Mouse (Mus musculus) intestine, embryonic 14.5 days (tissue): Measurements from ENCODE around the gene Itga2b. TPM values are rescaled to one million over a fixed set of nuclear protein-coding genes. Genes with fewer than 3 reads are reported as not detected.

Experiments used
- microRNA-seq: library from miRNA; unstranded; fragments of <30 nt; microRNA quantifications from one replicate; pipeline ENCODE4, GENCODE M21; 2016
- polyA plus RNA-seq: library from polyadenylated mRNA; unstranded; fragments of >200 nt; fragmentation: Nextera tagmentation; extraction: Ambion mirVana; gene quantifications from 2 replicates; pipeline ENCODE4 v1.2.1, GENCODE M21; 2014

Itga2b gene
- polyA plus RNA-seq, 1 experiment from 2014 or later: 6.4 TPM

Small RNAs within 50 kb of the gene (microRNA-seq; reads per million reads assigned to microRNA genes)
- not detected for gene Mir6930

Other genes starting within 250 kb of the Itga2b start
- 45.4 and 53.2 TPM in 2 replicates for gene Hdac5, start 240.0 kb downstream of the Itga2b start, polyA plus RNA-seq
- gene BC030867, start 221.2 kb downstream of the Itga2b start, polyA plus RNA-seq: 16.5 and 16.6 TPM in 2 replicates
- 0.08 and 0.16 TPM in 2 replicates for gene Asb16, start 201.4 kb downstream of the Itga2b start, polyA plus RNA-seq
- 50.5 and 55.5 TPM in 2 replicates for gene Tmub2, start 185.2 kb downstream of the Itga2b start, polyA plus RNA-seq
- 17.5 and 18.1 TPM in 2 replicates for gene Atxn7l3, start 173.5 kb downstream of the Itga2b start, polyA plus RNA-seq
- 85.5 and 86.0 TPM in 2 replicates for gene Ubtf, start 150.4 kb downstream of the Itga2b start, polyA plus RNA-seq
- gene Slc4a1, start 103.9 kb downstream of the Itga2b start, polyA plus RNA-seq: 1.8 and 2.8 TPM in 2 replicates
- gene Rundc3a, start 76.7 kb downstream of the Itga2b start, polyA plus RNA-seq: 7.6 and 10.0 TPM in 2 replicates
- 281 and 296 TPM in 2 replicates for gene Slc25a39, start 62.2 kb downstream of the Itga2b start, polyA plus RNA-seq
- gene Grn, start 39.8 kb downstream of the Itga2b start, polyA plus RNA-seq: 115 and 116 TPM in 2 replicates
- gene Fam171a2, start 22.4 kb downstream of the Itga2b start, polyA plus RNA-seq: 4.5 and 4.7 TPM in 2 replicates
- gene Gpatch8, start 86.3 kb upstream of the Itga2b start, polyA plus RNA-seq: 40.1 and 49.6 TPM in 2 replicates
- gene Gm11627, start 109.3 kb upstream of the Itga2b start, polyA plus RNA-seq: 13.5 and 15.7 TPM in 2 replicates
- 20.4 and 21.9 TPM in 2 replicates for gene Fzd2, start 134.3 kb upstream of the Itga2b start, polyA plus RNA-seq
- gene Meioc, start 193.6 kb upstream of the Itga2b start, polyA plus RNA-seq: 0.31 and 1.3 TPM in 2 replicates
- 43.5 and 43.6 TPM in 2 replicates for gene Ccdc43, start 227.7 kb upstream of the Itga2b start, polyA plus RNA-seq